ENCODE assay signal across 24 mouse cellular contexts in the genomic region with DNA sequence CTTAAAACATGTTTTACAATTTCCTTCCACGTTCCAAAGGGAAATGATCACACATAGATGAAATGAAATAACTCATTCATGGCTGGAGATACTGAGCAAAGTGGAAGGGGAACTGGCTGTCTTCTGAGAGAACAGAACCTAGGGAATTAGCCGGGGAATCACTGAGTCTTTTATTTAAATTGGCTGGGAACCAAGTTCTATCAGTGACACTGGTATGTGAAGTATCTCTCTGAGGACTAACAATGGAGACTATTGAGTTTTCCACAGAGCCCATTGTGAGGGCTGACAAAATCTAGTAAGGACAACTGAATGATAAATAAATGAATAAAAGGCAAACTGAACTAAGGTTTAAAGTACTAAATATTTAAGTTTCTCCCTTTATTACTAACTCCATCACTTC.
DNase-seq lines count a peak whose midpoint lies in the region; ATAC-seq and TF ChIP-seq lines count a peak whose summit lies in the region.
"Had no signal": no experiment of that assay in that cellular context is flagged by ENCODE, and none has a peak within 500 bp of the region (broad histone marks: within the 10 kb centered on the region; RNA-seq: fewer than 3 reads in every experiment).

No protein-coding gene starts in this region.

- H3K27ac ChIP-seq in heart, postnatal 0 days (ENCODE audit: low read depth) = no peak overlapping the region
- H3K27ac ChIP-seq in midbrain, embryonic 14.5 days (replicated peaks; ENCODE audit: low read depth, low read length) = no peak overlapping the region
- no peak overlapping the region for H3K27ac ChIP-seq in midbrain, embryonic 16.5 days (ENCODE audit: low read length)
- H3K27ac ChIP-seq: heart, embryonic 10.5 days; limb, embryonic 12.5 days; liver, embryonic 13.5 days; neural tube, embryonic 15.5 days had no signal

- no peaks in the 10 kb centered on the region for H3K27me3 ChIP-seq in heart, postnatal 0 days (ENCODE audit: control insufficient read depth, insufficient read depth, low read length)
- H3K27me3 ChIP-seq in midbrain, embryonic 14.5 days (ENCODE audit: control insufficient read depth, insufficient read depth, low read length) = no peaks in the 10 kb centered on the region
- no peaks in the 10 kb centered on the region for H3K27me3 ChIP-seq in midbrain, embryonic 16.5 days (ENCODE audit: control insufficient read depth, insufficient read depth, low read depth, low read length)
- H3K27me3 ChIP-seq: limb, embryonic 12.5 days; liver, embryonic 13.5 days; megakaryocyte, embryonic 14.5 days; neural tube, embryonic 15.5 days had no signal

- TF ChIP-seq EP300 in heart, postnatal 0 days (IDR thresholded peaks at IDR 0.05; ENCODE audit: low read depth) = no peak

- intact Hi-C loops in heart, postnatal 25 days (cut with DNase I) = no loop called here

- no peak for ATAC-seq in heart, postnatal 0 days (ENCODE audit: insufficient read depth, low read depth)
- ATAC-seq in midbrain, embryonic 14.5 days (ENCODE audit: low FRiP score, low TSS enrichment) = no peak
- no peak for ATAC-seq in midbrain, embryonic 16.5 days
- ATAC-seq: CD4-positive, CD25-positive, alpha-beta regulatory T cell, adult 4 months; intestine, embryonic 16.5 days had no signal

- TF ChIP-seq CTCF in heart, postnatal 0 days (IDR thresholded peaks at IDR 0.05; ENCODE audit: low read depth) = no peak

- 11% methylated on average over 2 of the region's 2 CpGs for WGBS in heart, postnatal 0 days
- WGBS in midbrain, embryonic 14.5 days = 17% methylated on average over 2 of the region's 2 CpGs
- 20% methylated on average over 2 of the region's 2 CpGs for WGBS in midbrain, embryonic 16.5 days

- no peaks in the 10 kb centered on the region for H3K36me3 ChIP-seq in heart, postnatal 0 days (replicated peaks; ENCODE audit: control insufficient read depth, insufficient read depth, low read length)
- H3K36me3 ChIP-seq in midbrain, embryonic 14.5 days (ENCODE audit: control insufficient read depth, insufficient read depth, low read length) = no peaks in the 10 kb centered on the region
- no peaks in the 10 kb centered on the region for H3K36me3 ChIP-seq in midbrain, embryonic 16.5 days (ENCODE audit: control insufficient read depth, insufficient read depth, low read length)
- H3K36me3 ChIP-seq: G1E; heart, embryonic 10.5 days; limb, embryonic 12.5 days; liver, embryonic 13.5 days; neural tube, embryonic 15.5 days had no signal

- H3K4me2 ChIP-seq in heart, postnatal 0 days (ENCODE audit: low read depth, low read length) = no peak overlapping the region
- H3K4me2 ChIP-seq in midbrain, embryonic 14.5 days (ENCODE audit: low read length) = no peak overlapping the region
- H3K4me2 ChIP-seq in midbrain, embryonic 16.5 days (ENCODE audit: low read length) = no peak overlapping the region
- H3K4me2 ChIP-seq: limb, embryonic 12.5 days; liver, embryonic 13.5 days; neural tube, embryonic 15.5 days had no signal

- no peak overlapping the region for H3K4me3 ChIP-seq in heart, postnatal 0 days (ENCODE audit: low read depth, low read length)
- no peak overlapping the region for H3K4me3 ChIP-seq in midbrain, embryonic 14.5 days (replicated peaks; ENCODE audit: low read depth, low read length)
- no peak overlapping the region for H3K4me3 ChIP-seq in midbrain, embryonic 16.5 days (ENCODE audit: low read depth, low read length)
- H3K4me3 ChIP-seq: heart, embryonic 10.5 days; limb, embryonic 12.5 days; liver, embryonic 13.5 days; megakaryocyte, embryonic 14.5 days; myocyte; neural tube, embryonic 15.5 days had no signal

- H3K9me3 ChIP-seq in heart, postnatal 0 days (replicated peaks; ENCODE audit: control insufficient read depth, low read length) = no peaks in the 10 kb centered on the region
- H3K9me3 ChIP-seq in midbrain, embryonic 14.5 days (ENCODE audit: control insufficient read depth, low read length) = no peaks in the 10 kb centered on the region
- no peaks in the 10 kb centered on the region for H3K9me3 ChIP-seq in midbrain, embryonic 16.5 days (replicated peaks; ENCODE audit: control insufficient read depth, low read length, poor library complexity, severe bottlenecking)
- H3K9me3 ChIP-seq: heart, embryonic 10.5 days; limb, embryonic 12.5 days; liver, embryonic 13.5 days; neural tube, embryonic 15.5 days had no signal

- no peaks in the 10 kb centered on the region for H3K4me1 ChIP-seq in heart, postnatal 0 days (ENCODE audit: control insufficient read depth, insufficient read depth)
- no peaks in the 10 kb centered on the region for H3K4me1 ChIP-seq in midbrain, embryonic 14.5 days (ENCODE audit: control insufficient read depth, insufficient read depth, low read length)
- H3K4me1 ChIP-seq in midbrain, embryonic 16.5 days (ENCODE audit: control insufficient read depth, insufficient read depth, low read length) = no peaks in the 10 kb centered on the region
- H3K4me1 ChIP-seq: heart, embryonic 10.5 days; limb, embryonic 12.5 days; liver, embryonic 13.5 days; megakaryocyte, embryonic 14.5 days; neural tube, embryonic 15.5 days had no signal

- DNase-seq in embryo, embryonic 10.5 days (ENCODE audit: low spot score) = peak; percentile 24
- DNase-seq in embryo, embryonic 10 days (ENCODE audit: low spot score) = no peak
- DNase-seq in heart, postnatal 0 days (ENCODE audit: low spot score) = peak; percentile 20
- no peak for DNase-seq in heart, postnatal 25 days (ENCODE audit: low spot score)
- DNase-seq in midbrain, embryonic 14.5 days = peak; percentile 46
- DNase-seq in retina, postnatal 1 day = peak; percentile 90
- no peak for DNase-seq in MN1 (ENCODE audit: low spot score)
- DNase-seq: adrenal gland, adult 8-10 months; cerebellum, adult 11-12 months; cerebellum, postnatal 36 days; gastrocnemius, postnatal 10 days; heart, postnatal 4 days; kidney, postnatal 10 days; liver, embryonic 13.5 days; lung, postnatal 14 days had no signal

- H3K9ac ChIP-seq in heart, postnatal 0 days (replicated peaks; ENCODE audit: low read depth, low read length) = no peak overlapping the region
- H3K9ac ChIP-seq in midbrain, embryonic 14.5 days (replicated peaks; ENCODE audit: low read length) = no peak overlapping the region
- no peak overlapping the region for H3K9ac ChIP-seq in midbrain, embryonic 16.5 days (ENCODE audit: low read depth, low read length)
- H3K9ac ChIP-seq: limb, embryonic 12.5 days; liver, embryonic 13.5 days; neural tube, embryonic 15.5 days had no signal

Comparison
In these comparisons a context has a peak if more than half of its experiments do, and no peak if none do; other contexts are left out.
1. DNase-seq: peak in embryo, embryonic 10.5 days (single experiment), heart, postnatal 0 days (single experiment), midbrain, embryonic 14.5 days (single experiment) and retina, postnatal 1 day (single experiment); none in embryo, embryonic 10 days (single experiment), heart, postnatal 25 days (single experiment) and MN1 (single experiment).